Mouse (Mus musculus): ENCODE measurements around the gene Zdhhc18.

Zdhhc18 gene

GRCm38 (mm10) chr4:133601721-133602218, 48.2 kb downstream of the Zdhhc18 start, which contains the start of gene Sfn:
Gene Sfn, minus strand, starts transcription at chr4:133602168.
- peak; percentile 79 for DNase-seq

DNA sequence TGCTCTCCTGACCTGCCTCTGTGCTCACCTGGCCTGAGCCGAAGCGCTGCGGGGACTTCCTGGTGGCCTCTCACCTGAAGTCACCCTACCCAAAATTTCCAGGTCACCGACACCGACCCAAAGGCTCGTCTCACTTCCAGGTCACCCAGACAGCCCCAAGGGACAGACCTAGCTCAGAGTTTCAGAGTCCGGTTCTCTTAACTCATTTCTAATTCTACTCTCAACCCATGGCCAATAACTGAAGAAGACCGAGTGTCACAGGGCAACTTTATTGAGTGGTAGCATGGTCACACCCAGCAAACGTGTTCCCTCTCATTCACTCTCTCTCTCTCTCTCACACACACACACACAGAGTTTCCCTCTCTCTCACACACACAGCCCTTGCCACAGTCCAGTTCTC, 49.6 kb downstream of the Zdhhc18 start:
- DNase-seq, result no peak

DNA sequence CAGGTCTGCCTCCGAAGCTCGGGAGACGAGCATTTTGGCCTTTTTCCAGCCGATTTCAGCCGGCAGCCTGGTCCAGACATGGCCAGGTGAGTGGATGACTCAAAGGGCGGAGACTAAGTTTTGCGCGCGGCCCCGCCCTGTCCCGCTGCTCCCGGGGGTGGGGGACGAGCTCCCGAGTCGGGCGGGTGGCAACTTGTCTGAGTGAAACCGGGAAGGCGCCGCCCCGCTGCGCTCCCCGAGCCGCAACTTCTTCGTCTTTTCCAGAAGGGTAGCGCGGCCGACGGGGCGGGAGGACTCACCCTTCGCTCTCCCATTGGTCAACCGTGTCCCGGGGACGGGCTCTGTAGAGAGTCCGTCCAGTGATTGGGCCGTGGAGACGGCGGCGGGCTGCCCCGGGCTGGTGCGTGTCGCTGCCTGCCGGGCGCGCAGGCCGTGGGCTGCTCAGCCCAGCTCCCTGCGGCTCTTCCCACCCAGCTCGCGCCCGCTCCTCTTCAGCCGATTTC, 50.3 kb downstream of the Zdhhc18 start:
- DNase-seq, result peak; percentile 93

DNA sequence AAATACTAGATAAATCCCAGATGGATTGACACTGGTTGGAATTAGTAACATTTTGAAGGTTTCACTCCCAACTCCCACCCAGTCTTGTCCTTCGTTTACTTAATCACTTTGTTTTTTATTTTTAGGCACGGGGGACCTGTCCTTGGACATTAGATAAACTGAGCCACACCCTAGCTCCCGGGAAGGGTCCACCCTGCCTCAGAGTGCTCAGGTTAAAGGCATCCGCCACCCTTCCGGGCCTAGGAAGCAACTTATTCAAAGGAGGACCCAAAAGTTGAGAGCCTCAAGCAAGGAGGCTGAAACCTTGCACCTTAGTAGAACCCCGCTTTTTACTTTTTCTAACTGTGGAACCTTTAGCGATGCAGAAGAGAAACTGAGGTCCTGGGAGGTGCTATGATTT, 50.8 kb downstream of the Zdhhc18 start:
- no peak for DNase-seq

GRCm38 (mm10) chr4:133598616-133599015, 51.3 kb downstream of the Zdhhc18 start:
- no peak for DNase-seq

DNA sequence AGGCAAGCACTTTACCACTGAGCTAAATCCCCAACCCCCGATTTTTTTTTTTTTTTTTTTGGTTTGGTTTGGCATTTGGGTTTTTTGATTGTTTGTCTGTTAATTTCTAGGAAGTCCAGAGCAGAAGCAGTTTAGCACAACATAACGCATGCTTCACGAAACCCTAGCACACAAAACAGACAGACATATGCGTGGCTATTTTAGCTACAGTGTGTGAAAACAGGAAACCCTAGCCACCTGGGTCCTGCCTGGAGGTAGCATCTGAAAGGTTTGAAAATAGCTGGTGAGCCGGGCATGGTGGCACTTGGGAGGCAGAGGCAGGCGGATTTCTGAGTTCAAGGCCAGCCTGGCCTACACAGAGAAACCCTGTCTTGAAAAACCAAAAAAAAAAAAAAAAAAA, 53.9 kb downstream of the Zdhhc18 start:
- DNase-seq, result no peak

GRCm38 (mm10) chr4:133595538-133595937, 54.4 kb downstream of the Zdhhc18 start:
- no peak for DNase-seq

DNA sequence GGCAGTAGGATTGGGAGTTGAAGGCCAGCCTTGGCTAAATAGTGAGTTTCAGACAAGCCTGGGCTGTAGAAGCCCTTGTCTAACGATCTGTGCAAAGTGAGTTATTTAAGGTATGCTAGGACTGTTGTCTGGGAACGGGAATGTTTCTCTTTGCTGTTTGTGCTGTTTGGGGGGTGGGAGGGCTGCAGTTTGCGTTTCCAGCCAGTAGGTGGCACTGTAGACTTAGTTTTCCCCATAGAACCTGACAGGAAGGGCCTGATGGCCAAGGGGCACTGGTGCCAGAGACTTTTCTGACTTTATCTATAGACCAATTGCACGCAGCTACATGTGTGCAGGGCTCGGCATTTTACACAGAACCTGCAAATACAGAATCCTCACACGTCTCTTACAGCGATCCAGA, 57.4 kb downstream of the Zdhhc18 start:
- peak; percentile 79 for DNase-seq

GRCm38 (mm10) chr4:133584059-133584951, 65.6 kb downstream of the Zdhhc18 start, which contains the start of gene Gpn2:
Gene Gpn2, plus strand, starts transcription at chr4:133584362.
- DNase-seq, result peak; percentile 82

GRCm38 (mm10) chr4:133583690-133584058, 66.3 kb downstream of the Zdhhc18 start:
- DNase-seq, result no peak

GRCm38 (mm10) chr4:133577983-133578382, 72.0 kb downstream of the Zdhhc18 start:
- no peak for DNase-seq

GRCm38 (mm10) chr4:133574843-133575202, 75.1 kb downstream of the Zdhhc18 start:
- no peak for DNase-seq

DNA sequence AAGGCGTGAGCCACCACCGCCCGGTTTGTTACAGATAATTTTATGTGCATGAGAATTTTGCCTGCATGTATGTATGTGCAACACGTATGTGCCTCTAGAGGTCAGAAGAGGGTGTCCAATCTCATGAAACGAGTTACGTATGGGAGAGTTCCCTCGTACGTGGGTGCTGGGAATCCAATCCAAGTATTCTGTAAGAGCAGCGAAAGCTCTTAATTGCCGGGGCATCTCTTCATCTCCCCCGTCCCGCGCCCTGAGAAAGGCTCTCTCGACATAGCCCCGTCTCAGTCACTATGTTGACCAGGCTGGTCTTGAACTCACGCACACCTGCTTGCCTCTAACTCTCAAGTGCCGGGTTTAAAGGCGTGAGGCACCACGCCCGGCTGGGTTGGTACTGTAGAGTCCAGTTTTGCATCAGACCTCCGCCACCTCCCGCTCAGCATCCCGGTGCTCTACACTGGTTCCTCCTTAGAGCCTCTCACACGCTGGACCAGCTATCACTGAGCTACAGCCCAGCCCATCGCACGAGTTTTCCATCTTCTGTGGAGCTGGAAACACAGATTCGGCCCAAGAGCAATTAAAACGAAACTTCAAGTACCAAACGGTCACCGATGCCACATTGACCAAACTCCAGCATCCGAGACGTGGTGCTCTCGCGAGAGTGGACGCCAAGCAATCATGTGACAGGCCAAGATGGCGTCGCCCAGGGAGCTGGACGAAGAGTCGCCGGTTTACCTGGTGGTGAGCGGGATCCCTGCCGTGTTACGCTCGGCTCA, 75.7 kb downstream of the Zdhhc18 start, which contains the start of gene Gpatch3:
Gpatch3 (plus strand) TSS at position 676 of the 773 bp plus-strand sequence.
- DNase-seq, result peak; percentile 94

DNA sequence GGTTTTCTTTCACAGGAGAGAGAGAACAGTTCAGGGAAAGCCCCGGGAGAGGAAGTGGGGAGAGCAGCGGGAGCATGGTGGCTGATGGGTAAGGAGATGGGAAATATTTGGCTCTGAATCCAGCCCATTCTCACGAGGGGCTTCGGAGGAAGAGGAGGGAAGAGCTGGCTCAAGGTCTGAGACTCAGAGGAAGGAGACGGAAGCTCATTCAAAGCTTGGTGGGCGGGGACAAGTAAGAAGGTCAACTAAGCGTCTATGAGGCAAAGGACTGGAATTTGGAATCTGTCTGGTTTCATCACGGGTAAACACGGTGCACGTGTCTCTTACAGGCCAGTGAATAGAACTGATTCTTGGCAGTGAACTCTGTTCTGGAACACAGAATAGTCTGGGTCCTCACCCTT, 79.9 kb downstream of the Zdhhc18 start:
- DNase-seq, result no peak

DNA sequence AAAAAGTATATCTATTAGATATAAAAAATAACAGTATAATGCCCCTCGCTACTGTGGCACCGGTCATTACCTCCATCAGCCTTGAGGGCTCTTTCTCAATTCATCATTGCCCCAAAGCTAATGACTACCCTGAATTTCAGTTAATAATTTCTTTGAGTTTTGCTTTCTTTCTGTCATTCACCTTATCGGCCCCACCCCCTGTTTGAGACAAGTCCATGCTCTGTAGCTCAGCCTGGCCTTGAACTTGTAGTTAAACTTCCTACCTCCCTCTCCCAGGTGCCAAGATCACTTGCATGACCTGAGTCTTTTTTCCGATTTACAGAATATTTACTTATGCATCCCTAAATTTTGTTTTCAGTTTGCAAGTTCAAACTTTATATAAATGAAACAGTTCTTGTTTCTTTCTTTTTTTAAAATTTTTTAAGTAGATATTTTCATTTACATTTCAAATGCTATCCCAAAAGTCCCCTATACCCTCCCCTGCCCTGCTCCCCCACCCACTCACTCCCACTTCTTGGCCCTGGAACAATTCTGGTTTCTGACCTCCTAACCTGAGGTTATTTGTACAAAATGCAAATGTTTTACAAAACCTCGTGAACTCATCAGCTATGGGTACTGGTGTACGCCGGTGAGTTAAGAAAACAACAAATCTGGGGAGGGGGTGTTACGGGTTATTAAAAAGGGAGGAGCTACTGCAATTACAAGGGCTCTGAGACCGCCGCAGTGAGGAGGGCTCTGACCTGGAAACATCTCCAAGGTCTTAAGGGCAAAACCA, 80.5 kb downstream of the Zdhhc18 start:
- no peak for DNase-seq

GRCm38 (mm10) chr4:133567251-133567650, 82.7 kb downstream of the Zdhhc18 start:
- DNase-seq, result no peak

GRCm38 (mm10) chr4:133563123-133563571, 86.8 kb downstream of the Zdhhc18 start:
- DNase-seq, result no peak

- no peak for DNase-seq
These were observed 88.3 kb downstream of the Zdhhc18 start for GRCm38 (mm10) chr4:133561622-133562021.

DNA sequence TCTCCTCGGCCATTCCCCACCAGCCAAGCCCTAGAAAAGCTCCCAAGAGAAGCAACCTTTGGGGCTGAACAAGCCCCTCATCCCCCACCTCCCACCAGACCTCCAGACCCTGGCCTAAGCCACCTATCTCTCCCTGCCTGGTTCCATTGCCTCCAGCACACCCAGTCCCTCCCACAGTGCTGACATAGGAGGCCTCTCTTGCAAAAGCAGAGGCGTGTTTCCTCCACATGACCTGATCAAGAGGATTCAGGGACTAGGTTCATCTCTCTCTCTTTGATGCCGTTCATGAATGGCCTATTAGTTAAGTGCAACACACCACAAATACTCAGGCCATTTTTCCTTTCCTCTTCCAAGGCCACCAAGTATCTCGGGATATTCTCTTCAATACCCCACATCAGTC, 90.1 kb downstream of the Zdhhc18 start:
- DNase-seq, result no peak

DNA sequence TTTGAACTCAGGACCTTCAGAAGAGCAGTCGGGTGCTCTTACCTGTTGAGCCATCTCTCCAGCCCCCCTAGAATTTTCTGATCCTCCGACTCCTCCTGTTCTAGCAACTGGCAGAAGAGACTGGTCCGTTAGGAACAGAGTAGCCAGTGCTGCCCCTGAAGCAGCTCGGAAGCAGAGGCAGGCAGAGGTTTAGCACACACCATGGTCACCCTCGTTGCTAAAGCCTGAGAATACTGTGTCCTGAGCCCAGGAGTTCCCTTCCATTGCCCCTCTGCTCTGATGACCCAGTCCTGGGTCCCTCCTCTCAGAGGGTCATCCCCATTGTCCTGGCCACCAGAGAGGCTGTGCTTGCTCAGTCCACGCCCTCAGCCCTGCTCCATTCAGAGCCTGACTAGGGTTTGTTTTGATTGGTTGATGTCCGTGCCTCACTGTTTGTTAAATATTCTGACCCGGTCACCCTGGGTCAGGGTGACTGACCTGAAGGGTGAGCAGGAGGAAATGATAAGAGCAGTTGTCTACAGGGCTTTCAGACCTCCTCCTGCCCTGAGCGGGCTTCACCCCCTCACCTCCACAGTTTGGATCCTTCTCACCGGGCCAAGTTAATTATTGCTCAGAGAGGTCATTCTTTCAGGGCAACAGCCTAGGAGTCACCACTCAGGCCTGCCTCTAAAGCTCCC, 92.8 kb downstream of the Zdhhc18 start:
- no peak for DNase-seq
